Mouse (Mus musculus) lung, postnatal 0 days (tissue): Measurements from ENCODE around the gene Fam189b.

ENCODE experiments used
- CTCF ChIP-seq: IDR thresholded peaks from 2 replicates; pipeline ENCODE4 v1.5.1; 2016; ENCODE audit warnings: antibody characterized with exemption, mild to moderate bottlenecking
- EP300 ChIP-seq: IDR thresholded peaks from 2 replicates; pipeline ENCODE4 v1.6.1; 2016; ENCODE audit warnings: antibody characterized with exemption, mild to moderate bottlenecking, control low read depth

DNA sequence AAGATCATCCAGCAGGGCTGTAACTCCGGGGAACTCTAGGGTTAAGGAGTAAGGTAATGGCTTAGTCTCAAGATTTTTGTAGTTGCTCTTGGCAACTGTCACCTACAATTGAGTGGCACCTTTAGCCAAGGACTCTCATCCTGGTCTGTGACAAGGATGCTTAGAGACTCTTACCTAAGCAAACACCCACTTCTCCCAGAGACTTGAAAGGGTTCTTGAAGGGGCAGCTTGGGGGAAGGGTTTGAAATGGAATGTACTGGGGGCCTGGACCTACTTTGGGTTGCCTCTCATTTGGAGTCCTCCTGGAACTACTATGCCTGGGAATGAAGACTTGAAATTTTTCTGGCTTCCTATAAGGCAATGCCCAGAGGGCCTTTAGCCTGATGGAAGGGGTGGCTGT, 35.3 kb downstream of the Fam189b start:
- no peak for TF ChIP-seq CTCF
- TF ChIP-seq EP300 = peak; percentile 91
